Mouse (Mus musculus): ENCODE results near the gene Gm20388.

Gene Gm20388

DNA sequence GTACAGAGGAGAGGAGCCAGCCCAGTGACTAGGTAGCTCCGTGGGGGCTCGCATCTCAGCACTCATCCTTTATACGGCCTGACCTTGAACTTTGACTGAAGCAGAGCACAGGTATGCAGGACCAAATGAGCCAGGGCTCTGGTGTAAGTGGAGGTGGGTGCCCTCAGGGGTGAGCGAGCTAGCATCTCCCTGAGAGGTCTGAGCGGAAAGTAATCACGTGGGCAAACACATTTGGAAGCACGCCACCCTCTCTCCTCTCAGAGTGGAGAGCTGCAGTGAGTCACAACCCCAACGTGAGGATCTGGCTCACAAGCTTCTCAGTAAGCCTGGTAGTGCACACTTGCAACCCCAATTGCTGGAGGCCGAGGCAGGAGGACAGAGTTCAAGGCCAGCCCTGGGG, 2731.4 kb downstream of the Gm20388 start:
- DNase-seq (ENCODE audit: low spot score) = peak; percentile 77

DNA sequence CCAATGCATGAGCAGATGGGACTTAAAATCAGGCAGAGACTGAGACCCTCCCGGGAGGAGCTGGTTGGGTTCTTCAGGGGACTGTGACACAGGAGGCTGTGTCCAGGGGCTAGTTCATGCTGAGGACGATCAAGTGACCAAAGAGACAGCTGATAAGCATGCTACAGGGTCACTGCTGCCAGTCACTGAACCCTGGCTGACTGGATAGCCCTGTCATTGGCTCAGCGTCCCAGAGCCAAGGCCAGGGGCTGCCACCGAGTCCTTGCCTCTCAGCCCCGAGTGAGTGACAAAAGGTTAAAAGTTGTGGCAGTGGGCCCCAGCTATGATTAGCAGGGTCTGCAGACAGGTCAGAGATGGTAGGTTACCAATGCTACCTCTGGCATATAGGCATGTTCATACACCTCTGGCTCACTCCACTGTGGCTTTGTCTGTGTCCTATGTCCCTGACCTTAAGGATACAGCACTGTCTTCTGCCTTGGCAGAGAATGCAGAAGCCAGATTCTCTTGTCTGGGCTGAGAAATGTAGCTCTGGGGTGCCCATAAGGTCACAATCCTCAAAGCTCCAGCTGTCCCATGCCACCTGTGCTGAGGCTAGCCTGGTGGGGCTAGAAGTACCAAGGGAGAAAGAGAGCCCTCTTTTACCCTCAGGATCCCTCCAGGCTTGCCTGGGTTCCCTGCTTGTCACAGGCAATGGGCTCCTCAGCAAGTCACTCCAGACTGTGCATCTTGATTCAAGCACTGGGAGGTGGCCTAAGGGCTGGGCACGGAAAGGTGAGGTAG, 2733.7 kb downstream of the Gm20388 start:
- DNase-seq (ENCODE audit: low spot score) = no peak

DNA sequence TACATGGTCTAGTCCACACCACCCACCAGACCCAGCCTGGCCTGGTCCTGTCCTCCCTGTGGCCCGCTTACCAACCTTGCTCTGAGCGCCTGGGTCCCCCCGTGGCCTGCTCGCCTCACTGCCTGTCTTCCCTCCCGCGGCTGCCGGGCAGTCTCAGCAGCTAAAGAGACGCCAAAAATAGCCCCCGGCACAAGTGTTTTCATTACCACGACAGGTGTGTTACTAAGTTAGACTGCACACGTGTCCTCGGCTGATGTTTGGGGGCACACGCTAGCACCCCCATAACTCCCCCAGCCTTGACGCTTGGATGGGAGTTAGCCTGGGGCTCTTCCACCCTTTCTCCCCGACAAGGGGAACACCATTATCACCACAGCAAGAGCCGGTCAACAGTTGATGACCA, 2735.7 kb downstream of the Gm20388 start:
- no peak for DNase-seq (ENCODE audit: low spot score)

DNA sequence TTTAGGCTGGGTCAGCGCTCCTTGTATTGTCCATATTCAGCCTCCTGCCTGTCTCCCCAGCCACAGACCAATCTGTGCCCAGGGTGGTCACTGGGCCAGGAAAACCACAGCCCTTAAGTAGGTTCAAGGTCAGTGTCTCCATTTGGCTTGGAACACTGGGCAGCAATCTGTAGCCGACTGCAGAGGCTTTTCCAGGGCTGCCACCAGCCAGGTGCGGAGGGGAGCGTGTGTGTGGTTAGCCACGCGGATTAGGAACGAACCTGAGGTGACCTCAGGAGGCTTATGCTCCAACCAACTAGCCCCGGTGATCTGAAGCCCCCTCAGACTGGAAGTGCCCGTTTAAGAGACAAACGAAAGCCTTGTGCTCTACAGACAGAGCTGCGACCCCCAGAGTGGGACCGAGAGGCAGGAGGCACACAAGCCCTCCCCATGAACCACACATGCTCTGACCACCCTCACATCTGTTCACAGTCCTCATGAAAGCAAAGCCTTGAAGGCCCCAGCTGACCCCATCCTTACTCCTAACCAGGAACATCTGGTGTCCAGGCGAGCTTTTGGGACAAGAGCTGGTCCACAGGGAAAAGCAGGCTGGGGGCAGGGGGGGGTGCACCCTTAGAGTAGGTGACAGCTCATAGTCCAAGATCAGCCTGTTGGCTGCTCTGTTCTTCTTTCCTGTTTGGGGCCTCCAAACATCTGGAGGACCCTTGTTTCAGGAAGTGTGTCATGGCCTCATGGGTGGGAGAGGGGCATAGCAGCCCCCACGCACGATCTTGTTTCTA, 2737.7 kb downstream of the Gm20388 start:
- no peak for DNase-seq (ENCODE audit: low spot score)

DNA sequence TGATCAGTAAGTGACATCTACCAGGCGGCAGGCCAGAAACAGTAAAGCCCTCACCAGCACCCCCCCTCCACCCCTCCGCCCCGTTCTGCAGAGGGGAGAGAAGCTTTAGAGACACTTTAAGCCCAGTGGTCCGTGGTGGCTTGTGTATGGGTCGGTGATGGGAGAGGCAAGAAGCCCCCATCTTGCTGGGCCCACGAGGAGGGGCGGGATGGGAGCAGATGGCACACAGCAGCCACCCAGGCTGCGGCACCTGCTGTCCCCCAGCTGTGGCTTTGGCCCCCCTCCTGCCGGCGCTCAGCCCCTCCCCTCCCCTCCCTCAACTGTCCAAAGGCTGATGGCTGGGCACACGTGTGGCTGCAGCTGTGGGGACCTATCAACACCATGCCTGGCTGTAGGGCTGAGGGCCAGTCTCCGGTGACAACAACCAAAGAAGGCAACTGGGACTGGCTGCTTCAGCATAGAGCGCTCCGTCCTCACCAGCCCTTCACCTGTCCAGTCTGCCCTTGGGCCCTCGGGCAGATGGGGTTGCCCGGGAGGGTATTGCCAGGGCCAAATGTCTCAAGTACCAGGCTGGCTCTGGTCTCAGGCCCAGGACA, 2740.8 kb downstream of the Gm20388 start:
- DNase-seq (ENCODE audit: low spot score) = no peak

DNA sequence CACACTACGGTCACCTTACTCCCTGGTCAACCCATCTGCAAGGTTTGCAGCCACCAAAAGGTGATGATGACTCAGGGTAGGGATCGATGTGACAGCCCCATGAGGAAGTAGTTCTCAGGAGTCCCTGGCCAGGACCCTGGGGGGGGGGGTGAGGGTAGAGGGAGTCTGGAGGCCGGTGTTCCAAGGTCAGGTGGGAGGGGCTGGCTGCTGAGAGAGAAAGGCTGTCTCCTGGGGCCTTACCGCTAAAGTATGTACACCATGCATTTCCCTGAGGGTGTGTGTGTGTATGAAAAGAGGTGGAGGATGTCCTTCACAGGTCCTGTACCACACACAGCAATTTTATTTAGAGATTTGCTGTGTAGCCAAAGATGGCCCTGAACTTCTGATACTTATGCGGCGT, 2742.0 kb downstream of the Gm20388 start:
- no peak for DNase-seq (ENCODE audit: low spot score)

DNA sequence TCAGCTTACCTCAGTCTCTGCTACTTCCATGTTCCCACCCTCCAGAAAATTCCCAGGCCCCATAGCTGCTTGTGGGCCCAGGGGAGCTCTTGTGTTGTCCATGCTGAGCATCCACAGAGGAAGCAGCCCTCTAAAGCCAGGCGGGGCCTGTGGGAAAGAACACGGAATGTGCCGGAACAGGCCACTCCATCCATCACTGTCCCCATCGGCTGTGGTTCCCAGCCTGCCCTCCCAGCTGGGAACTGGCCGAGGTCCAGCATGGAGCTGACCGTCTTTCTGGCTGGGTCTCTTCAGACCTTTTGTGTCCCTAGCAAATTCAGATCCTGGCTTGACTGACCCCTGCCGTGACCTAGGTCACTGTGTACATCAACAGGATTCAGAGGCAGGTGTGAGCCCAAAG, 2744.1 kb downstream of the Gm20388 start:
- DNase-seq (ENCODE audit: low spot score) = no peak

DNA sequence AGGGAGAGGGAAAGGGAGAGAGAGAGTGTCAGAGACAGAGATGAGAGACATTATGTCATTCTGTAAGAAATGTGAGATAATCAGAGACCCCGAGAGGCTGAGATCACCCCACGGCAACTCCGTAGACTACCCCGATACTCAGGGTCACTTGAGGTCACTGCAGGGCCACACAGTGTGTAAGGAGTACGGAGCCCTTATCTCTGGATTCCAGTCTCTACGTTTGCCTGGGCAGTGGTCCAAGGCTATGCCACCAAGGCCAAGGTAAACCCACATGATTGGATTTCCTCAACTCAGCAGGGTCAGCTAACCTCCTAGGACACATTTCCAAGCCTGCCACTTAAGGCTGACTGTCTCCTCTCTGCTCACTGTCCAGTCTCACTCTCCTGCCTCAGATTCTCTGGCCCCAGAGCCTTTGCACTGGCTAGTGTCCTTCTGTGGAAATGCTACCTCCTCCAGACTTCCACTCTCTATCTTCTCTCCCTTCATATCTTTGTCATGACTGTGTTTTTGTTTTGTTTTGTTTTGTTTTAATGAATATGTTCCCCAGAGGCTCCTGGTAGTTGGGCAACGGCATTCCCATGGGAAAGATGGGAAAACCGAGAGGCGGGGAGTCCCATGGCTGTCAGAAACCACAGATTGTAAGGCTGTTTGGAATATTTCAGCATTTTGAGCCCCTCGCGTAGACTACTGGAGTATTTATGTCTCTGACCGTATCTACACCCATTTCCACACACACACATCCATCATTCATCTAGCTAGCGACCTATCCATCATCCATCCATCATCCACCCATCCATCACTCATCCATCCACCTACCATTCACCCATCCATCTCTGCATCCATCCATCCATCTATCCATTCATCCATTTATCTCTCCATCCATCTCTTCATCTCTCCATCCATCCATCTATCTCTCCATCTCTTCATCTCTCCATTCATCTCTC, 2745.7 kb downstream of the Gm20388 start:
- peak; percentile 40 for DNase-seq (ENCODE audit: low spot score)

DNA sequence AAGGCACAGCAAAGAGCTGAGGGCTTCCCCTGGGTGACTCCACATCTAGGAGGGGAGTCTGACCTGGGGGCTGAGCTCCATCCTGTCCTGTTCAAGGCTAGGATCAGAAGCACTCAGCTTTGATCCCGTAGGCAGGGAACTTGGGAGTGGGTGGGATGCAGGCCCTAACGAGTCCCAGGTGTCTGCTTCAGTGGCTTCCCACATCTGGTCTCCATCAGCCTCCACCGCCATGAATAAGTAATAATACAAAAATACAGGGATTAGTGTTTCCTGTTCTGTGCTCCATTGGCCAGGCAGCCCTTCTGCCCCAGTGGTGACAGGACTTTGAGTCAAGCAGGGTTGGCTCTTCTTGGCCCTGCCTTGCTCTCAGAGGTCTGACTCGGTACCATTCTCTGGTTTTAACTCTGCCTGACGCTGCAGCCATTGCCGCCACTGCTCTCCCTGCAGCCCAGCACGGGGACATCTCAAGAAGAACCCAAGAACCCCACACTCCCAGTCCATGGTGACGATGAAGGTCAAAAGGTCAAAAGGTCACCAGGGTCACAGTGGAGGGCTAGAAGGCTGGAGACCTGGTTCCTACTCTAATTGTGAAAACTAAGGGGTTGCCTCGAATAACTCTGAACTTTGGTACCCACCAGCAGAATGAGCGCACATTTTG, 2747.6 kb downstream of the Gm20388 start:
- DNase-seq (ENCODE audit: low spot score) = no peak

DNA sequence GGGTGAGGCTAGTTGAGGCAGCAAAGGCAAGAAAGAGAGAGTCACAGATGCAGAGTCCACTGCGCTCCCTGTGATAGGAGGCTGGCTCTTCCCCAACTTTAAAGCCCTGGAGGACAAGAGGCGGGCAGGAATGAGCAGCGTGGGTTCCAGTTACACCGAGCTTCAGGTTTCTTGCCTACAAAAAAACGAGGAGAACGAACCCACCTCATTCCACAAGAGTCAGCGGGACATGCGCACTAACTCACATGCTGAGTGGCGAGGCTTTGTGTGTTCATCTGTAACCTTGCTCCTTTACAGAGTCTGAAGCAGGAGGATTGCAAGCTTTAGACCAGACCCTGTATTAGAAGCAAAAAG, 2748.1 kb downstream of the Gm20388 start:
- DNase-seq (ENCODE audit: low spot score) = no peak

DNA sequence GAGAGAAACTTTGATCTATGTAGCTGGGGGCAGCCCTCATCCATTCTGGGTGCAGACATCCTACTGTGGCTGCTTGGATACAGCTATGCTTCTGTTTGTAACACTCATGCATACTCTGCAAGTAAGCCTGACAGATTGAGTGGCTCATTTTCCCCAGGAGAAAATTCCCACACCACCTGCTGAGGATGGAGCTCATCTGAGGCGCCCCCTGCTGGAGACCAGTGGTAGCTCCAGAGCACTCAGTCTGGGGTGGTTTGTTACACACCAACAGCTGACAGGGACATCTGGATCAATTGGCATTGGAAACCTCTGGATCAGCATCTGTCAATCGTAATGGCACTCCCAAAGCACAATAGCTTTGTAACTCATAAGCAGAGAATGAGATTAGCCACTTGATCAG, 2749.4 kb downstream of the Gm20388 start:
- DNase-seq (ENCODE audit: low spot score) = no peak

DNA sequence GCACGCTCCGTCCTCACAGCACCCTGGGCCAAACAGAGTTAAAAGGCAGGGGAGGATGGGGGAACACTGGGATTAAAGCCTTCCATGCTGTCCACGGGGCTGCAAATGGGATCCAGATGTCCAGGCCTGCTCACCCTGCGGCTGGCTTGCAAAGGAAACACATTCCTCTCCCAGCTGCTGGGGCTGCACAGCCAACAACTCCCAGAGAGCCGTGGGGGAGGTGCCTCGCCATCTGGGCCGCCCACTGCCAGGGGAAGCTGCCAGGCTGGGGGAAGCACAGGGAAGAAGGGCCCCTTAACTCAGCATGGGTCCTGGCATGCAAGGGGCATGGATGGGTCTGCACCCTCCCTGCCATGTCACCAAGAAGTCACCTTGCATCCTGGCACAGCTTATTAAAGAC, 2750.5 kb downstream of the Gm20388 start:
- peak; percentile 88 for DNase-seq (ENCODE audit: low spot score)

DNA sequence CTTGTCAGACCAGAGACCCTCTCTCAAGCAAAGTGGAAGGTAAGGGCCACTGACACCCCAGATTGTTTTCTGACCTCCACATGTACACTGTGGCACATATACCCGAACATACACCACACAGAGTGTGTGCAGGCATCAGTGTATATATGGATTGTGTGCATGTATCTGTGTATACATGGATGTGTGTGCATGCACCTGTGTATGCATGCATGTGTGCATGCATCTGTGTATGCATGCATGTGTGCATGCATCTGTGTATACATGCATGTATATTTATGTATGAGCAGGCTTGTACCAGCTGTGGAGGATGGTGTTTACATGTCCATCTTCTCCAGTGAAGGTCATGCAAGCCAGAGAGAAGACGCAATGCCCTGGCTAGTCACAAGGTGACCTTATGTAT, 2751.3 kb downstream of the Gm20388 start:
- no peak for DNase-seq (ENCODE audit: low spot score)

DNA sequence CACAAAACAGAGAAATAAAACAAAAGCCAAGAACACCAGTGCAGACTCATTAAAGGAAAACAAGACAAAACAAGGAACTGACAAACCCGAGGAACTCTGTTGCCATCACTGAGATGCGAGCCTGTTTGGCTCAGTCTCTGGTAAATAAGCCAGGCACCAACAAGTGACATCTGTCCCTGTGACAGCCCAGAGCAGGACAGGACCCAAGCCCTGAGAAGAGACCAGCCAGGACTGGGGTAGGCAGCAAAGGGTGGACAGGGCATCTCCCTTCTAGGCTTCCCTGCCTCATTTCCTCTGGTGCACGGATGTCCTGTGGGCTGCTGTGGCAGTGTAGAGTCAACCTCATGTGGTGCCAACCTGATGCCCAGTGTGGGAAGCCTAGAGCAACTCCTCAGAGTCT, 2752.5 kb downstream of the Gm20388 start:
- no peak for DNase-seq (ENCODE audit: low spot score)

DNA sequence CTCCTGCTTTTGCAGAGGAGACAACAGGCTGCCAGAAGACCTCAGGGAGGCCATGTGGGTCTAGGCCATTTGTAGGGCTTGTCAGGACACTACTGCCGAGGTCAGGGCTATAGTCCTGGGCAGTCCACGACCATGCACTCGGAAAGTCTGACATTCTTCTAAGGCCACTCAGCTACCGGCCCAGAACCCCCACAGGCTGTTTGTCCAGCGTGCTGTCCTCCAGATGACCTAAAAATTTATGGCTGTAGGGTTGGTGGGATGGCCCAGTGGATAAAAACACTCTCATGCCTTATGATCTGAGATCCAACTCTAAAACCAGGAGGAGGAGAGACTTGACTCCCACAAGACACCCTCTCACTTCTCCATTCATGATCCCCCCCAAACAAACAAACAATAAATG, 2753.0 kb downstream of the Gm20388 start:
- DNase-seq (ENCODE audit: low spot score) = no peak

DNA sequence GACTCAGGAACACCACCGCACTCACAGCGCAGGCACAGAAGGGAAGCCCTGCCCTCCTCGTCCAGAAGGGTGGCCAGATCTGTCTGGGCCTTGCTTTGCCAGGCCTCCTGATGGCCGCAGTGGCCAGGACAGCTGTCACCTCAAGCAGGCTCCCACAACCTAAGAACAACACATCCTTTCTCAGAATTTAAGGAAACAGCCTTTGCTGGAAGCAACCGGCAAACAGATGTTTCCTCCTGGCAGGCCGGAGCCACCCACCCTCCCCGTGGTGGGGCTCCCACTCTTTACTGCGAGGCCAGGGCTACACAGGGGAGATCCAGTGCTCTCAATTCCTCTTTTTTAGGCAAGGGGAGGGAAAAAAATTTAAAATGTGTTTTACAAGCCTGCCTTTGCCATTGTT, 2754.6 kb downstream of the Gm20388 start:
- peak; percentile 74 for DNase-seq (ENCODE audit: low spot score)

DNA sequence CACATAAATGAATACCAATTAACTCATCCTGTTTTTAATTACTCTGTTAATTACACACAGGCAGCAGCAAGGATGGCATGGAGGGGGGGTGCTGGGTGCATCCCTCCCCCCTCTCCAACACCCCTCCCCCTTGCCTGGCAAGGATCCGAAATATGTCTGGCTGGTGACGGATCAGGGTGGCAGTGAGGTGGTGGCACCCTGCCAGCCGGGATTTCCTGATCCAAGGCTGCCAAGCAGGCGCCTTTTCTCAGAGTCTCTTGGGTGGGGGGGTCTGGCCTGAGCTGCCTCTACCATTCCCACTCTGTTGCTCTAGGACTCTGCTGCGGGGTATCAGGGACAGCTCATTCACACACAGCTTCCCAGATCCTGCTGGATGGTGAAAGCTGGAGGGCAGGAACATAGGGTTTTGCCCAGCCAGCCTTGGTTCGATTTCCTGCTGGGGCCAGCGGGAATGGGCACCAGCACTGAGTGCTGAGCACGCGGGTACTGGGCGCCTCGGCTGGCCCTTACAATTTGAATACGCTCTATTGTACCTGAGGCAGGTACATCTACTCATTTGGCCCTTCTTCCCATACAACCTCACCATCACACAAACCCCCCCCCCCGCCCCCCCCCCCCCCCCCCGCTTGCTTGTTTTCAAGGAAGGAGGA, 2755.2 kb downstream of the Gm20388 start:
- peak; percentile 89 for DNase-seq (ENCODE audit: low spot score)

DNA sequence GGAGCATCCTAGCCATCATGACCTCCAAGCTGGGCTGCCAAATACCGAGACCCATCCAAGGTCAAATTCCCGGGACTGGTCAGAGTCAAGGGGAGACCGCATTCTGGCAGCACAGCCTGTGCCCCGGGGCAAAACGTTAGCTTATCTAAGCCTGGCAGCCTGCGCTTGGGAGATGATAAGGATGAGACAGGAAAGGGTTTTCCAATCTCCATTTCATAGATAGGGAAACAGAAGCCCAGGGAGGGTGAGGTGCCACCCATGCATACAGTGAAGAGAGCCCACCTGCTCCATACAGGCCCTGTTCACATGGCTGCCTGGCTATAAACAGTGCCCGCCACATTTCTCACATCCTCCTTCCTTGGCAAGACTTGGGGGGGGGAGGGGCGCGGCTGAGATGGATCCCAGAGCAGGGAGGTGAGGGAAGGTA, 2755.7 kb downstream of the Gm20388 start:
- peak; percentile 48 for DNase-seq (ENCODE audit: low spot score)

DNA sequence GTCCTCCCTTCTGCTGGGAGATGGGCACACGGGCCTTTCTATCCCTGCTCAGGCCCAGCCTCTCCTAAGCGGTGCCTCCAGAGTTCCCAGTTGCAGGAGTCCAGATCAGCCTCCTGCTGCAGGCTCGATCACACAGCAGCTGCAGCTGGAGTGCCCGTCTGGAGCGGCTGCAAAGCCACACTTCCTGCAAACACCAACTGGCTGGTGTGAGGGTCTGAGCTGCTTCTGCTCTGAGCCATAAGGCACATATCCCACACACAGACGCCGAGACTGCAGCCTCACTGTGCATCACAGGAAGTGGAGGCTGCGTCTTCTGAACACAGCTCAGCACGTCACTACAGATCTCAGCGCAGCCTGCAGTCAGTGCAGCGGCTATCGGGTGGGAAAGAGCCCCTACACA, 2756.2 kb downstream of the Gm20388 start:
- DNase-seq (ENCODE audit: low spot score) = peak; percentile 58

DNA sequence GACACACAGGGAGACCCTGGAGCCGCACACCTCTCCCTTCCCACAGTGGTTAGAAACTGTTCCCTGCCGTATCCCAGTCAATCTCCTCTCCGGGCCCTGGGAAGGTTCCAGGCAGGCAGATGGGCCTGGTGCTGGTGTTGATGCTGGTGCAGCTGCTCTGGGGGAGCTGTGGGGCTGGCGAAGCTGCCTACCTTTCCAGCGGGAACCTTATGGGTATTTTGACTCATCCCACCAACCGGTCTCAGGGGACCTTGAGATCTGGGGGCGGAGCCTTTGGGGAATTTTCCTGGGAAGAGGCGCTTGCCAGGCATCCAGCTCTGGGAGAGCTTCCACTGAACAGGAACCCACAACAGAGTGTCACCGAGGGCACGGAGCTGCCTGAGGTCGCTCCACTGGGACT, 2757.2 kb downstream of the Gm20388 start:
- peak; percentile 79 for DNase-seq (ENCODE audit: low spot score)

DNA sequence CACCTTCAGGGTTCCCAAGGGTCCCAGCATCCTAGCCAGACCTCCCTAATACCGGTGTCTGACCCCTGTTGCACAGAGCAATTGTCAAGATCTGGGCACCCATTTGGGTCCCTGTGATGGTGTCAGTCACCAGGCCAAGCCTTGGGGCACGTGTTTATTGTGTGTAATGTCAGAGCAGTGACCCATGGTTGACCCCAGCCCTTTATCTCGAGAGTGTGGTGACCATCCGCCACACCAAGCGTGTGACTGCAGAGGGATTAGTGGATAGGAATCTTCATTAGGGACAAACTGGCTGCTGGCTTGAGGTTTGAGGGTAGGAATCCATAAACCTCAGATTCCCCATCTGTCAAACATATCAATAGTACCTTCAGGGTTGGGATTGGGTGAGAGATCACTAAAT, 2758.7 kb downstream of the Gm20388 start:
- DNase-seq (ENCODE audit: low spot score) = no peak

Data from MN1 (cell line).